Mouse (Mus musculus) lung, postnatal 0 days (tissue): ENCODE measurements around the gene Lats2. TPM values are rescaled to one million over a fixed set of nuclear protein-coding genes. Genes with fewer than 3 reads are reported as not detected.

Experiments
- ATAC-seq: fragments of 200-750 bp; cut with Nextera tagmentation; 2 replicates; pipeline ENCODE4 v1.8.0; 2017; ENCODE audit warnings: moderate library complexity
- DNase-seq: peaks from one replicate; pipeline ENCODE4 v3.0.0-alpha.2; 2016; ENCODE audit warnings: low spot score
- H3K27ac ChIP-seq: fragments of 300-500 bp; sonication (generic); 2 replicates; pipeline ENCODE4 v1.5.1; 2014; ENCODE audit warnings: antibody characterized with exemption, mild to moderate bottlenecking, low read length, mixed read lengths
- H3K27me3 ChIP-seq: fragments of 300-500 bp; sonication (generic); replicated peaks from 2 replicates; pipeline ENCODE4 v1.6.1; 2014; ENCODE audit warnings: low read length, mixed read lengths; ENCODE audit not compliant: insufficient read depth
- H3K36me3 ChIP-seq: fragments of 300-500 bp; sonication (generic); 2 replicates; pipeline ENCODE4 v1.6.1; 2014; ENCODE audit warnings: low read length, mixed read lengths; ENCODE audit not compliant: insufficient read depth
- H3K4me1 ChIP-seq: fragments of 300-500 bp; sonication (generic); 2 replicates; pipeline ENCODE4 v1.6.1; 2014; ENCODE audit warnings: antibody characterized with exemption, low read depth, low read length, mixed read lengths; ENCODE audit not compliant: insufficient read depth
- H3K4me2 ChIP-seq: fragments of 300-500 bp; sonication (generic); replicated peaks from 2 replicates; pipeline ENCODE4 v1.6.1; 2014; ENCODE audit warnings: low read depth, mild to moderate bottlenecking, low read length, moderate library complexity, mixed read lengths
- H3K4me3 ChIP-seq: fragments of 300-500 bp; sonication (generic); 2 replicates; pipeline ENCODE4 v1.5.1; 2014; ENCODE audit warnings: low read depth, low read length
- H3K9ac ChIP-seq: fragments of 300-500 bp; sonication (generic); replicated peaks from 2 replicates; pipeline ENCODE4 v1.6.1; 2014; ENCODE audit warnings: low read depth, mild to moderate bottlenecking
- H3K9me3 ChIP-seq: fragments of 300-500 bp; sonication (generic); 2 replicates; pipeline ENCODE4 v1.6.1; 2016; ENCODE audit warnings: low read length, mixed read lengths
- CTCF ChIP-seq: IDR thresholded peaks from 2 replicates; pipeline ENCODE4 v1.5.1; 2016; ENCODE audit warnings: antibody characterized with exemption, mild to moderate bottlenecking
- EP300 ChIP-seq: IDR thresholded peaks from 2 replicates; pipeline ENCODE4 v1.6.1; 2016; ENCODE audit warnings: antibody characterized with exemption, mild to moderate bottlenecking, control low read depth
- WGBS: fragments of 180-500 bp; shearing (Covaris S2); extraction: QIAGEN DNeasy Blood & Tissue Kit; methylation state at CpG from one replicate; pipeline ENCODE4 v1.1.7; 2014; 5-methylcytosine and 5-hydroxymethylcytosine counted together
- microRNA-seq: library from miRNA; unstranded; fragments of <30 nt; microRNA quantifications from one replicate; pipeline ENCODE4, GENCODE M21; 2016
- polyA plus RNA-seq: library from polyadenylated mRNA; unstranded; fragments of >200 nt; fragmentation: Nextera tagmentation; extraction: Ambion mirVana; gene quantifications from 2 replicates; pipeline ENCODE4 v1.2.1, GENCODE M21; 2015

Gene Lats2
- polyA plus RNA-seq, 1 experiment from 2014 or later = 24.2 TPM

DNA sequence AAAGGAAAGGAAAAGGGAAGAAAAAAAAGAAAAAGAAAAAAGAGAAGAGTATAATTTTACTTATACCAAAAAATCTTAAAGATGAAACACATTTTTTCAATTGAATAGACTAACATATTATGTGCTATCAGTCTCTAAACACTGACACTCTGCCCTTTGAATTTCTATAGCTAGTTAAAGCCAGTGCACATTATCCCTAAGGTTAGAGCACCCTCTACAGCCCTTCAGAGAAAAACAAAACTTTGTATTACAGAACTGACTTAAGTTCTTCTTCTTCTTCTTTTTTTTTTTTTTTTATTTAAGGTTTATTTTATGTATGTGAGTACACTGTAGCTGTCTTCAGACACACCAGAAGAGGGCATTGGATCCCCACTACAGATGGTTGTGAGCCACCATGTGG lies 108.7 kb downstream of the Lats2 start:
- H3K27me3 ChIP-seq = no peaks in the 10 kb centered on the region
- H3K4me1 ChIP-seq = no peaks in the 10 kb centered on the region
- H3K9me3 ChIP-seq = no peaks in the 10 kb centered on the region
- H3K27ac ChIP-seq = no peak overlapping the region
- TF ChIP-seq CTCF = peak; percentile 47
- TF ChIP-seq EP300 = no peak
- no peak overlapping the region for H3K9ac ChIP-seq
- H3K4me2 ChIP-seq = no peak overlapping the region
- DNase-seq (peak; percentile 48), ATAC-seq (no peak; the same call in 1 of the 2 replicates)
- no peaks in the 10 kb centered on the region for H3K36me3 ChIP-seq
- no peak overlapping the region for H3K4me3 ChIP-seq

DNA sequence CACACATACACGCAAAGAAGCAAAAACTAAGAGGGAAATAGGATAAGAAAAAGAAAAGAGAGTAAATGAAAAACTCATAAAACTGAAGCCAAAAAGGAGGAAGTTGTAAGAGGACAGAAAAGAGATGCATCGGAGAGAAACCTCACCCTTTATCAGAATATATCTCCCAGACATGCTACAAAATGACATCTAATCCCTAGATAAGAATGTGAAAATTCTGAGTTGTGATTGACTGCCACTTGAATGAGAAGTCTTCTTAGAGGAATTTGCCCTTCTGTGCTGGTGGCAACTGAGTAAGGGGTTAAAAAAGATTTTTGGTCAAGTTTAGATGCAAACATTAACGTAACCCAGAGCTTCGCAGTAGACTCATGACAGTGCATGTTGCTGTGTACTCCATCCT lies 112.0 kb downstream of the Lats2 start:
- Histone ChIP-seq H3K4me1 (no peaks in the 10 kb centered on the region), H3K4me3 (no peak overlapping the region), H3K27ac (no peak overlapping the region), H3K9me3 (no peaks in the 10 kb centered on the region), H3K36me3 (no peaks in the 10 kb centered on the region), H3K9ac (no peak overlapping the region), H3K4me2 (no peak overlapping the region), H3K27me3 (no peaks in the 10 kb centered on the region)
- TF ChIP-seq CTCF (no peak), EP300 (no peak)
- WGBS = 83% methylated on average over 4 of the region's 4 CpGs
- ATAC-seq = no peak
- DNase-seq = no peak

Small RNA genes lying within 50 kb of the gene (microRNA-seq; reads per million reads assigned to microRNA genes)
- gene Mir3077 = not detected

Other genes with a start within 250 kb of the Lats2 start
- gene Il17d, start 233.6 kb downstream of the Lats2 start, polyA plus RNA-seq = 9.1 and 9.4 TPM in 2 replicates
- gene Eef1akmt1, start 186.8 kb downstream of the Lats2 start, polyA plus RNA-seq = 64.1 and 69.9 TPM in 2 replicates
- 6.4 and 7.0 TPM in 2 replicates for gene Xpo4, start 93.0 kb downstream of the Lats2 start, polyA plus RNA-seq
- not detected in 2 replicates for gene Gm49361, start 12.3 kb downstream of the Lats2 start, polyA plus RNA-seq
- 16.5 and 18.9 TPM in 2 replicates for gene Sap18, start 39.8 kb upstream of the Lats2 start, polyA plus RNA-seq
- 1.8 and 2.2 TPM in 2 replicates for gene Ska3, start 67.8 kb upstream of the Lats2 start, polyA plus RNA-seq
- gene Mrpl57, start 67.8 kb upstream of the Lats2 start, polyA plus RNA-seq = 163 and 210 TPM in 2 replicates
- gene Zdhhc20, start 131.9 kb upstream of the Lats2 start, polyA plus RNA-seq = 57.2 and 64.6 TPM in 2 replicates
- gene Micu2, start 240.9 kb upstream of the Lats2 start, polyA plus RNA-seq = 46.2 and 55.9 TPM in 2 replicates